Mouse (Mus musculus): Measurements from ENCODE around the gene Lgals3bp. TPM values are rescaled to one million over a fixed set of nuclear protein-coding genes. Genes with fewer than 3 reads are reported as not detected.
"Not testable (repeated sequence)": the region's sequence is repeated elsewhere in the genome, so short reads cannot be mapped to it uniquely, and the experiment has no call there.

Lgals3bp gene
- total RNA-seq, 2 experiments from 2014 or later = 20.2 to 24.4 TPM

DNA sequence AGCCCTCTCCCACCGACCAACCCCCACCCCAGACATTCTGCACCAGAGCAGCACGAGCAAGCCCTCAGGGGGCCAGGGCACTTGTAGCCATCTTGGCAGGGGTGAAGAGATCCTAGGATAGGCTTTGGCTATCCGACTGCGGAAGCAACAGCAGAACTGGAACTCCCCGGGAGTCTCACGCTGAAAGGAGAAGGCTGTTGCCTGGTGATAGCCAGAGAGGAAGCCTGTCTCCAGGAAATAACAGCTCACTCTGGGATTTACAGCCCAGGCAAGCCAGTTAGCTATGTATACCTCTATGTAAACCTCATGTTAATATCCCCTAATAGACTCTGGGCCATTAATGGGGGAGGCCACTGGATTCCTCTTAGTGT, 1.3 kb downstream of the Lgals3bp start:
- peak; percentile 47 for DNase-seq

DNA sequence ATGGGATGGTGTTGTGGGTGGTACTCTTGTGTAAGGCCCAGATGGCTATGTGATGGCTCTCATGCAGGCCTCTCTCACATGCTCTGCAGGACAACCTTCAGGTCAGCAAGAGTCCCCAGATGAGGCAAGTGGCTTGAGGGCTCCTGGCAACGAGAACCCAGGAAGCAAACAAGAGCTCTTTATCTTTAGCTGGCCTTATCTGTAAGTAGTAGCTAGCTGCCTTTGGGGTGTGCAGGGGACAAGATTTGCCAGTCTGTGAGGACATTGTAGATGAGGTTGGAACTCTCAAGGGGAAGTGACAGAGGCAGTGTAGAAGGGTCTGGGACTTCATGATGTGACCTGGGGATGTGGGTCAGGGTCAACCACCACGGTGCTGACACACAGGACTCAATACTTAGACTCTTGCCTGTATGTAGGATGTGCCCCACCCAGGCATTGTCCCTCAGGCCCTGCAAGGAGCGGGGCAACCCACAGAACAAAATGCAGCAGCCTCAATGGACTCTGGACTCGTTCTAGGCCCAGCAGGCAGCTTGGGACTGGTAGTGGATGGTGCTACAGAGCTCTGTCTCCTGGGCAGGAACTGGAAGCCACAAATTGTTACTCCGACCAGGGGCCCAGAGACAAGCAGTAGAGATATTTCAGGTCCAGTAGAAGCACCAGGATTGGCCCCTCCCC, 1.9 kb downstream of the Lgals3bp start:
- no peak for DNase-seq

DNA sequence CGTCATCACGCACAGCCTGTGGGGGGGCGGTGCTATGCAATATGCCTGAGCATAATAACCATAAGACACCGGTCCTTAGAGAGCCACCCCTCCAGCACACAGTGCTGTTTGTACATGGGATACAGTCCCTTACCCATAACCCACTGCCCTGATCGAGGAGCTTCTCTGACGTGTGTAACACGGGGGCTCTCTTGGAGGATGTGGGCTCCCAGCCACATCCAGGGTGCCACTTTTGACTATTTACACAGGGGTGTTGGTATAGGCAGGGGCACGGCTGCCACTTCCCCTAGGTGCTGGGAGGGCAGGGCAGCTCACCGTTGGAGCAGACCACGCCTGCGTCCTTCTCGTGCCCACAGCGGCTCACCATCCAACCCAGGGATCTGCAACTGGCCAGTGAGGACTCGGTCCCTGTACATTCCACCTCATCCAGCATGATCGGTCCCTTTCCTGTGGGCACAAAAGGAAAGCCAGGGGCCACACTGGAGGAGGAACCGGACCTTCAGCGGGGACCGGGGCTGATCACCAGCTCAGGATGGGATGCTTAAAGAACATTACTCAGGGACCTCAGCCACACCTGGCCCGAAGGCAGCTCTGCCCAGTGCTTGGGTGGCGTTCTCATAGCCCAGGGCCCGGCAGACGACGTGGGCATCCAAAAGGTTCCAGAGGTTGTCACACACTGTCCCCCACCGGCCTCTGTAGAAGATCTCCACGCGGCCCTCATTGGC, 3.9 kb downstream of the Lgals3bp start:
- DNase-seq = no peak

DNA sequence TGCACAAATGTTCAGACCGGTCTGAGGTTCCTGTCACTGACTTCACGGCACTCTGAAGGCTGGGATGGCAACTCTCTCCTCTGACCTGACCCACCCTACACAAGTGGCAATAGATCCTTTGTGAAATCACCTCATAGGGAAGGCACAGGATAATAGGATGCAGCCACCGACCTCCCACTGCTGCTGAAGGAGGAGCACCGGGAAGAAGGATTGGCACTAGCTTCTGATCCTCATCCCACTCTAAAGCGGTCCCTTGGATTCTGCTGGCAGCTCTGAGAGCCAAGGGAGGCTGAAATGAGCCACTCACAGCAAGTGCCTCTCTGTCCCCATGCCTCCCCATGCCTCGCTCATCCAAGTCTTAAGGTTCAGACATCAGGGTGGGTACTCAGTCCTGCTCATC, 7.4 kb downstream of the Lgals3bp start:
- DNase-seq = no peak

DNA sequence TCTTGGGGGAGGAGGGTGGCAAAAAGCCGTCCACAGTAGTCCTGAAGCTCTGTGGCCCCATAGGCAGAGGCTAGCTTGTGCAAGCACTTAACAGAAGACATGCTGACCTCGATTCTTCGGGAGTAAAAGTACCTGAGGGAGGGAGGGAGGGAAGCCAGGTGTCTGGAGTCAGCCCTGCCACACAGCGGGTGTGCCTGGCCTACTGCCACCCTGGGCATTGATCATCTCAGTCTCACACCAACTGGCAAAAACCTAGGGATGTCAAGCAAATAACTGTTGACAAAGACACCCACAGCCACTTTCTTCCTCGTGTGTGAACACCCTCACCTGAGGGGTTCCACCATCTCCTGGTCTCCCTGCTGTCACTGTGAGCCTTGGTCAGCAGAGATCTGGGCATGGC, 7.9 kb downstream of the Lgals3bp start:
- no peak for DNase-seq

DNA sequence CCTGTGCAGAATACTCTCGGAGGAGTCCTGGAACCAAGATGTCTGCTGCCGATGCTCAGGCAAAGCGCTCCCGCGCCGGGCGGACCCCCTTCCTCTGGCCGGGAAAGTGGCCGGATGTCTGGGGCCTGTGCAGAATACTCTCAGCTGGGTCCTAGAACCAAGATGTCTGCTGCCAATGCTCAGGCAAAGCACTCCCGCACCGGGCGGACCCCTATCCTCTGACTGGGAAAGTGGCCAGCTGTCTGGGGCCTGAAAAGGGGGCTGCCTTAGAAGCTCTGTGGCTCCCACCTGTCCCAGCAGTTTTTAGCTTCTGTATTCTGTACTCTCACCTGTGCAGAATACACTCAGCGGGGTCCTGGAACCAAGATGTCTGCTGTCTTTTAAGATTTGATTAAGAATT, 14.1 kb downstream of the Lgals3bp start:
- DNase-seq = peak; percentile 3

DNA sequence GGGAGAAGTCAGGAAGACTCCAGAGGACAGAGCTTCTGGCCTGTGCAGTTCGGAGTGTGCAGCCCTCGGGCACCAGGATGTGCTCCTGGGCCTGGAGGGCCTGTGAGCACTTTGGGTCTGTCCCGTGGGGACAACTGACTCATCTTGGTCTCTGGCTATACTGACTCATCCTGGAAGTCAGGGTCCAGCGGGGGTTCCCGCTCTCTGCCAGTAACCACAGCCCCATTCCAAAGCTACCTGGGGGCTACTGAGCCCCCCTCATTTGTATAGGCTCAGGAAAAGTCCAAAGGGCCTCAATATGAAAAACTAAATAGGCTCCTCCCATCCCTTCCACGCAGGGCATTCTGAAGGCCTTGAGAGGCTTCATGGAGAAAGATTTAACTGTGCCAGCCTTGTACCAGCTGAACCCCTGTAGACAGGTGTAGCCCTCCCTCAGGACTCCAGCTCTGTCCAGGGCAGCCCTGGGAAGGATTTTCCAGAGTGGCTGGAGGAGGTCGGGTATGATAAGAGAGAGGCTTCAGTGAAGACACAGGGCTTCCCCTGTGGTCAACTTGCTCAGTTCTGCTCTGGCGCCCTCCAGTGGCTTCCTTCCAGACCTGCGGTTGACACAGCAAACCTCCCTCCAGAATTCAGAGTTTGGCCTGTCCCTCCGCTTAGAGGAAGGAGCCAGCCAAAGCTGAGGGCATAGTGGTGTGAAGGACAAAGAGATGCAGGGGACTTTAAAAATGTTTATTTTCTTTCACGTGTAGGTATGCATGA, 22.5 kb downstream of the Lgals3bp start:
- DNase-seq = peak; percentile 95

DNA sequence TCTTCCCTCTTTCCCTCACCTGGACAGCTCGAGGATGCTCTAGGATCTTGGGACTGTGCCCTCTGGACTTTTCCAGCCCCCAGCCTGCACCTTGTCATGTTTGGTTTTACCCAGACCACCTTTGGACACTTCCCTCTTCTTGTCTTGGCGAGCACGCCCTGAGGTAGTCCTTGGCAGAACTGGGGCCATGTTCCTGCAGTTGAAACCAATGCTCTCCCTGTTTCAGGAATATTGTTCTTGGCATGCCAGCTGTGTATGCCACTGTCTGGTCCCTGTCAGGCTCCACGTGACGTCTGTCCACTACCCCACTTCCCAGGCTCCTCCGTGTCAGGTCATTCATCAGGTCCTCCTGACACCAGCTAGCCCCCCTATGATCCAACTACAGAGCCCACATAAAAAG, 23.2 kb downstream of the Lgals3bp start:
- peak; percentile 5 for DNase-seq

DNA sequence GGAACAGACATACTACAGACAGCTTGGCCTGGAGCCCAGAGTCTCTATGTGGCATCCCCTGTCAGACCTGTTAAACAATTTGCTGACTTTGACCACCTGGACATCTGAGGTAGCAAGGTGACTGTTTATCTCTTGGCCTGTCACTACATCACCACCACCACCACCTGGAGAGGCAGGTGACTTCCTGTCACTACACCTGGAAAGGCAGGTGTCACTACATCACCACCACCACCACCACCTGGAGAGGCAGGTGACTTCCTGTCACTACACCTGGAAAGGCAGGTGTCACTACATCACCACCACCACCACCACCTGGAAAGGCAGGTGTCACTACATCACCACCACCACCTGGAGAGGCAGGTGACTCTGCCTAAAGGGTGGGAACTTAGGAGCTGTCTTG, 25.6 kb downstream of the Lgals3bp start:
- not testable (repeated sequence) for DNase-seq

DNA sequence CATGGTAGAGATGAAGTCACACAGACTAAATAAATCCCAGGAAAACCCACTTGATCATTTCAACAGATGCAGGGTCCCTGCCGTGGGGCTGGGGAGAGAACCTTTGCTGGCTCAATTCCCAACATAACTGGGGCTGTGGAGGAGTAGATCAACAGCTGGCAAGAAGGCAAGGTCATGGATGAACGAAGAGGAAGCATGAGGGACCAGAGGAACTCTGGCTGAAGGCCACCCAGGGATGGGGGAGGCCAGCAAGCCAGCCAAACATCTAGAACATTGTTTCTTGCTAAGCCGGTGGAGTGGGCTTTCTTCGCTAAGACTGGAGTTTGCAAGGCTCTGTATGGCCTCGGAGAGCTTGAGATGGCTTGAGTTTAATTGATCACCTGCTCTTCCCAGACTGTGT, 26.0 kb downstream of the Lgals3bp start:
- DNase-seq = peak; percentile 65

DNA sequence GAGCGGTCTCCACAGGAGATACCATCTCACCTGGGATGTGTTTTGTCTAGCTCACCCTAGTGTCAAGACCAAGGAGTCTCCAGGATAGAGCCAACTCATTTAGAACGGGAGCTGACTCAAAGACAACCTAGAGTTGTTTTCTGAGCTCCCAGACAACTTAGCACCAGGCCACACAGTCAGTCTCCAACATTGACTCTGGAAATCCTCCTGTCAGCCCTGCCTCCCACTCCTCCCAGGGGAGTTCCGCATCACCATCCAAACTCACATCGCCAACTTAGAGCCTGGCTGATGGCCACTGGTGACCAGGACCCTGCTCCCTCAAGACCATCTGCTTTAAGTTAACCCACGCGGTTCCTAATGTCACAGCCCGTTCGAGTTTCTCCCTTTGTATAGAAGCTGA, 26.4 kb downstream of the Lgals3bp start:
- DNase-seq = peak; percentile 32

DNA sequence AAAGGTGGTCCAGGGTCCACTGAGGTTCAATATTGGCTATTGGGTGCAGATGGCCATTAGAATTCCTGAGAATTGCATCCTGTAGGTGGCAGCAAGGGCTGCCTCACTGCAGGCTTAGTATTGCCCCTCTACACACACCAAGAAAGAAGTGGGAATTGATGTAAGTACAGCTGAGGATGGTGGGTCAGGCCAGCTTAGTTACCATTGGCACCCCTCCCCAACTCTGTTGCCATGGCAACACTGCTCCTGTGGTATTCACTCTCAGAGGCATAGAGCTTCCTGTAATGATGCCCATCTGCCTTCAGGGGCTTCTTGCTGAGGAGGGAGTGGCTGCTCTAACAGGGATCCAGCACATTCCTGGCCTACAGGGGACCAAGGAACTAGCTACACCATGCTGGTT, 26.9 kb downstream of the Lgals3bp start:
- DNase-seq = no peak

DNA sequence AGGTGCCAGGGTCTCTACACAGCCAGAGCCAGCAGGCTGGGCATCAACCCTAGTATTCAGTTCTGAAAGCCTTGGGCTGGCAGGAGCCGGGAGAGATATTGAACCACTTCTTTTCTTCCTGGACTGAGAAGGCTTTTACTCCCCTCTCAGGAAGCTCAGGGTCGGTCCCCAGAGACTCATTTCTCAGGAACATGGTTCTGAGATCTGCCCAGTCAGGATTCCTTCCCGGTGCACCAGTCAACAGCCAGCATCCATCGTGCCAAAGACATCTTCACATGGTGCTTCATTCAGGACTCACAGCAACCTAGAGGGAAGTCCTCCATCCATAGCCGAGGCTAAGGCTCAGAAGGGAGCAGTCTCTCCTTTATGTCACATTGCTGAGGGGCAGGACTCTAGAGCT, 27.4 kb downstream of the Lgals3bp start:
- DNase-seq = peak; percentile 2

DNA sequence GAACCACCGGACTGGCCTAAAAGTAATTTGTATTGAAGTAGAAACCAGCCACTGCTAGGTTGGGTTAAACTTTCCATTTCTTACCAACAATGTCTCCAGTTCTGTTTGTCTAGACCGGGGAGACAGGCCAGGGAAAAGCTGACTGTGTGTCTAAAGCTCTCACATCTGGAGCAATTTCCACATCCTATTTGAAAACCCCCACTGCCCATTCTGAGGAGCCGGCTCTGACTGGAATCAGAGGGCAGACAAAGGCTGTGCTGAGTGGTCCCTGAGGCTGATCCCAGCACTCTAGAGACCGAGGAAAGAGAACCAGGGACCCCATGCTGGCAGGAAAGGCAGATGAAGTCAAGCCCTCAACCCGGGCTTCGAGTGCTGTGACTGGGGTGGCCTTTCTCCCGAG, 29.3 kb downstream of the Lgals3bp start:
- peak; percentile 11 for DNase-seq

DNA sequence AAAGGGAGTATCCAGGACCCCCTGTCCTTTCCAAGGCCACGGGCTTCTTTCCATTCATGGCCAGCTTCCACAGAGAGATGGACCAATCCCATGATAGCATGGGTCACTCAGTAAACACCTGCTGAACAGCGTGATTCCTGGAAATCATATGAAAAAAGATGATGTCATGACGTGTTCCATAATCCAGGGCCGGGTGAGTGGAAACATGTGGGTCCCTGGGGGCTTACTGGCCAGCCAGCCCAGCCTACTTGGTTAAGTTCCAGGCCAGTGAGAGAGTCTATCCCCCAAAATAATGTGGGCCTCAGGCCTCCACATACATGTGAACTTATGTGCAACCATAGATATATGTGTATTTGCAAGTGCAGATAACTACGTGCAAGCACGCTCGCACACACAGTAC, 30.0 kb downstream of the Lgals3bp start:
- DNase-seq = peak; percentile 37

DNA sequence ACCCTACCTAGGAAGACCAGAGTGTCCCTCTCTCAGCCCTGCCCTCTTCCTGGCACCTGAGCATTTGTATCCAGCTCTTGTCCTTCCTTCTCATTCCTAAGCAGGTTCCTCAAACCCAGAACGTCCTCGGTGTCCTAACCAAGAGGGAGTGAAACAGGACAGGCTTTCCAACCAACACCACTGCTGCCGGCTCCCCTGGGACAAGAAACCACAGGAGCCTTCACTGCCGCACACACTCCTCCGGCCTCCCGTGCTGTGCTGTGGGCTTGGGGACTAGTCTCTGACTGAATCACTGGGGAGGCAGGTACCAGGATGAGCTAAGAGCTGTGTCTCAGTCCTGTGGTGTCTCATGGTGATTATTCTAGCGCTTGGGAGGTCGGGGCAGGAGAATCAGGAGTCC, 32.2 kb downstream of the Lgals3bp start:
- peak; percentile 3 for DNase-seq

DNA sequence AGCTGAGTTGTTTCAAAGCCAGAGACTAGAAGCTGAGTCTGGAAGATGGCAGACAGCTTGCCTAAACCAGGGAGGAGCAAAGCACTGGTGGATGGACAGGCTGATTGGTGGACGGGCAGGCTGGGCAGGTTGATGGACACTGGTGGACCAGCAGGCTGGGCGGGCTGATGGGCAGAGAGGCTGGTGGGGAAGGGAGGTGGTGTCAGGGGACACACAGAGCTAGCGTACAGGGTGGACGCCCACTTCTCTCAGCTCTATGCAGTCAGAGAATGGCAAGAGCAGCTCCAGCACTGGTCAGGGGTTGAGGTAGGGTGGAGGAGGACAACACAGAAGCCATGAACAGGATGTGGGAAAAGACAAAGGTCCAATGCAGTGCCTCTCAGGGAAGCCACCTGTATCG, 32.6 kb downstream of the Lgals3bp start:
- DNase-seq = peak; percentile 3

DNA sequence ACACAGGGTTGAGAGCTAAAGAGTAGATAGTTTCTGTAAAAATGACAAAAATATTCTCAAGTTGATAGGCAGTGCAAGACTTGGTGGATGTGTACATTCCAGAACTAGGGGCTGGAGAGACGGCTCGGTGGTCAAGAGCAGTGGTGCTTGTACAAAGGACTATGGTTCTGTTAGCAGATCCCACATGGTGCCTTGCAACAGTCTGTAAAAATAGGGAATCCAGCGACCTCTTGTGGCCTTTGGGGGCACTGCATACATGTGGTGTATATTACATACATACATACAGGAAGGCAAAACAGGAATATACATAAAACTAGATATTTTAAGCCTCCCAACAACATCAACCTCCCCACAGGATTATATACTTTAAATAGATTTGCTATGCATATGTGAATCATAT, 33.6 kb downstream of the Lgals3bp start:
- peak; percentile 56 for DNase-seq

DNA sequence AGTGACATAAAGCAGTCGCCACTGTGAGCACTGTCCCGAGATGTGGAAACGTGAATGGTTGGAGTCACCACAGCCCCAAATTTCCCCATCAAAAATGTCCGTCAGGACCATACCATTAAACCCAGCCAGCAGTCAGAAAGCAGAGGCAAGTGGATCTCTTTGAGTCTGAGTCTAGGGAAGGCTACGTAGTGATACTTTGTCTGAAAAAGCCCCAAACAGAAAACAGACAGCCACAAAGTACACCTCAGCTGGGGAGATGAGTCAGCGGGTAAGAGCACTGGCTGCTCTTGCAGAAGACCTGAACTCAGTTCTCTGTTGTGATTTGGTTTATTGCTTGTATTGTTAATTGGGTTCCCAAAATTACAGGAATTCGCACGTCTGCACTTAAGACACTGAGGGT, 35.3 kb downstream of the Lgals3bp start:
- no peak for DNase-seq

DNA sequence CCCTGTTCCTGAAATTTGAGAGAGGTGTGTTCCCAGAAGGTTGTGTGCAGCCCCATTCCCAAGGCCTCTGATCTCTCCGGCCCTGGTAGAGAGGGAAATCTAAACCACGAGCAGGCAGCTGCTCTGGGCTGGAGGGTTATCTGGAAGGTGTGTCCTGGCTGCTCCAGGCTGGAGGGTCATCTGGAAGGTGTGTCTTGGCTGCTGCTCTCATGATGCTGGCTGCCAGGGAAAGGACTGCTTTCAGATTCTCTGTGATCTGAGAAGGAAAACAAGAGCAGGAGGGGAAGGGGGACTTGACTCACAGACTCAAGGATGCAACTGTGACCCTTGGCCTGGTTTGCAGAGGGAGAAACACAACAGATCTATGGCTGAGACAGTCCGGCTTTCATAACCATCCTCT, 35.8 kb downstream of the Lgals3bp start:
- peak; percentile 13 for DNase-seq

DNA sequence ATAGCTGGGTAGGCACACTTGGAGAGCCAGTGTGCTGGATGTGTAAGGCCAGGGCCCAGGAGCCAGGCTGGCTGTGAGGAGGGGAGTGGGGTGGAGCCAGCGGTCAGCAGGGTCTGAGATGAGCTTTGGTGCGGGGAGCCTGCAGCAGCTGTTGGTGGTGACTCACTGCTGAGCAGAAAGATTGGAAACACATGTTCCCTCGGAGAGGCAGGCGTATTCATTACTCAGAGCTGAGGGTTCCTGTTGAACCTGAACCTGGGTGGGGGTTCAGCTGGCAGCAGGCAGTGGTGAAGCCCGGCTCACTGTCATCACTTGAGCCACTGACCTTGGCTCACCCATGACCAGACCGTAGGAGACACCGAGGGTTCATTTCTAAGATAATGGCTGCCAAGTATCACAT, 36.7 kb downstream of the Lgals3bp start:
- peak; percentile 69 for DNase-seq

DNA sequence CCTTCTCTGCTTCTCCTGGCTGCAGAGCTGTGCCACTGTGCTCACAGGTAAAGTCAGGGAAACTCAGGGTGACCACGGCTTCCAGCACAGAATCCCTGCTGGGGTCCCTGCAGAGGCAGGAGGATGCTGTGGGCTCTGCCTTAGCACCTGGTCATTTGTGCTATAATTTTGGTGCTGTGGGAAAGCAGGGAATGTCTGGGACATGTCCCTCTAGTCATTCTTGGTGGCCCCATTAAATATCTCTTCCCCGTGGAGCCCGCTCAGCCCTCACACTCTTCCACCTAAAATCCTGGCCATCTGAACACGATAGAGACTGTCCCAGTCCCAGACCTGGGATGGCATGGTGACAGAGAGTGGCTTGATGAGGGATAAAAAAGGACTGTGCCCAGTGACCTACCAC, 37.9 kb downstream of the Lgals3bp start:
- peak; percentile 3 for DNase-seq

DNA sequence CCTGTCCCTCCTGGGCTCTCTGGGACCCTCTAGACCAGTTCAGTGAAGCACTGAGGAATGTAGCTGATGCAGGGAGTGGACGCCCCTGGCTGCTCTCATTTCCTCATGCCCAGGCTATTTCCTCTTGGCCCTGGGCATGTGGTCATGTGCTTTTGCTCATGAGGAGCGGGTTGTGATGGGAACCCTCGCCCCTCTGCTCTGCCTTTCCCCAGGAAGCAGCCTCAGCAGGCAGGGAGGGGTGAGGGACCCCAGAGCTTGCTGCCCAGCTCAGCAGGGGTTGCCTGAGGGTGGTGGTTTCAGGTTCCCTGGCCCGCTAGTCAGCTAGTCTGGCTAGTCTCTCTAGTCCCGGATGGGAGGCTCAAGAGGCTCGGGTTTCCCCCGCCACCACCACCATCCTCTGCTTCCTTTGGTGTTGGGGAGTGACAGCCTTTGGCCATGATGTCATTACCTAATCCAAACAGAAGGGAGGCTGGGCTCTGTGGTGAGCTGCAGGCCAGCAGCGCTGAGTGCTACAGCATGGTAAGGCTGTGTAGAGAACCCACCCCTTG, 38.8 kb downstream of the Lgals3bp start:
- DNase-seq = peak; percentile 76
